Mouse (Mus musculus): ENCODE measurements around the gene Kif20b. TPM values are rescaled to one million over a fixed set of nuclear protein-coding genes. Genes with fewer than 3 reads are reported as not detected.

Gene Kif20b
- polyA plus RNA-seq, 1 experiment from 2014 or later, result 45.4 TPM

MicroRNAs within 50 kb of the gene (microRNA counts, 519-probe panel; counts per million panel counts)
- not detected for microRNA mmu-miR-1950

Small RNAs within 50 kb of the gene (microRNA-seq; reads per million reads assigned to microRNA genes)
- 0.69 reads per million for gene Mir1950 (ENCODE audit: borderline number of aligned reads)

Other genes with a start within 250 kb of the Kif20b start
- 1.2 TPM in 2 replicates for gene Slc16a12, start 175.1 kb upstream of the Kif20b start, polyA plus RNA-seq (2015; fragmentation: Nextera tagmentation; extraction: Ambion mirVana)
- 7.5 and 7.7 TPM in 2 replicates for gene Pank1, start 42.9 kb upstream of the Kif20b start, polyA plus RNA-seq (2015; fragmentation: Nextera tagmentation; extraction: Ambion mirVana)

Measured in embryonic facial prominence, embryonic 15.5 days (tissue).